Mouse (Mus musculus): ENCODE measurements around the gene Plppr3. TPM values are rescaled to one million over a fixed set of nuclear protein-coding genes. Genes with fewer than 3 reads are reported as not detected.

Plppr3 gene
- total and polyA plus RNA-seq, 2 experiments from 2014 or later, result 350 to 539 TPM

- DNase-seq (ENCODE audit: low spot score), result peak; percentile 46
- WGBS, result 72% methylated on average over 9 of the region's 11 CpGs
- peaks cover 16% of the 10 kb centered on the region for H3K27me3 ChIP-seq (ENCODE audit: insufficient read depth, low read length)
- H3K36me3 ChIP-seq (ENCODE audit: insufficient read depth, low read length), result peaks cover 14% of the 10 kb centered on the region
- no peak for ATAC-seq (ENCODE audit: low FRiP score)
- H3K9me3 ChIP-seq (ENCODE audit: low read length), result no peaks in the 10 kb centered on the region
- peaks cover 10% of the 10 kb centered on the region; the same call in 1 of the 2 replicates for H3K4me1 ChIP-seq (ENCODE audit: insufficient read depth, low read length)
- no peak overlapping the region for H3K27ac ChIP-seq (ENCODE audit: low read depth, low read length)
- no peak overlapping the region for H3K4me2 ChIP-seq (ENCODE audit: low read depth, low read length, poor library complexity, severe bottlenecking)
- no peak for TF ChIP-seq CTCF (IDR thresholded peaks at IDR 0.05)
- H3K4me3 ChIP-seq (ENCODE audit: low read depth, low read length), result no peak overlapping the region
- no peak overlapping the region for H3K9ac ChIP-seq (replicated peaks; ENCODE audit: low read length, poor library complexity, severe bottlenecking)
Measured at GRCm38 (mm10) chr10:79914131-79914947, 39.9 kb upstream of the Plppr3 start.

- H3K9me3 ChIP-seq (ENCODE audit: low read length), result no peaks in the 10 kb centered on the region
- H3K4me1 ChIP-seq (ENCODE audit: insufficient read depth, low read length), result peaks cover 10% of the 10 kb centered on the region; the same call in 1 of the 2 replicates
- H3K36me3 ChIP-seq (ENCODE audit: insufficient read depth, low read length), result peaks cover 14% of the 10 kb centered on the region
- ATAC-seq (ENCODE audit: low FRiP score) (no peak), DNase-seq (ENCODE audit: low spot score) (no peak)
- TF ChIP-seq CTCF (IDR thresholded peaks at IDR 0.05), result no peak
- no peaks in the 10 kb centered on the region for H3K27me3 ChIP-seq (ENCODE audit: insufficient read depth, low read length)
- no peak overlapping the region for H3K27ac ChIP-seq (ENCODE audit: low read depth, low read length)
- H3K4me2 ChIP-seq (ENCODE audit: low read depth, low read length, poor library complexity, severe bottlenecking), result no peak overlapping the region
- H3K4me3 ChIP-seq (ENCODE audit: low read depth, low read length), result no peak overlapping the region
- WGBS, result 74% methylated on average over 20 of the region's 20 CpGs
- H3K9ac ChIP-seq (replicated peaks; ENCODE audit: low read length, poor library complexity, severe bottlenecking), result no peak overlapping the region
Measured at GRCm38 (mm10) chr10:79912412-79912811, 38.0 kb upstream of the Plppr3 start.

GRCm38 (mm10) chr10:79910556-79910955 lies 36.1 kb upstream of the Plppr3 start, which contains the start of gene Gm26602:
Gene Gm26602, plus strand, starts transcription at chr10:79910856.
- no peaks in the 10 kb centered on the region for H3K9me3 ChIP-seq (ENCODE audit: low read length)
- H3K9ac ChIP-seq (replicated peaks; ENCODE audit: low read length, poor library complexity, severe bottlenecking), result no peak within 1 kb of the TSS
- 93% methylated on average over 4 of the region's 4 CpGs for WGBS
- TF ChIP-seq CTCF (IDR thresholded peaks at IDR 0.05), result no peak
- peaks cover 6% of the 10 kb centered on the region; the same call in 1 of the 2 replicates for H3K4me1 ChIP-seq (ENCODE audit: insufficient read depth, low read length)
- no peak for ATAC-seq (ENCODE audit: low FRiP score)
- no peak for DNase-seq (ENCODE audit: low spot score)
- H3K36me3 ChIP-seq (ENCODE audit: insufficient read depth, low read length), result peaks cover 26% of the 10 kb centered on the region
- no peak within 1 kb of the TSS for H3K4me3 ChIP-seq (ENCODE audit: low read depth, low read length)
- H3K27ac ChIP-seq (ENCODE audit: low read depth, low read length), result peak within 1 kb of the TSS; percentile 87
- no peaks in the 10 kb centered on the region for H3K27me3 ChIP-seq (ENCODE audit: insufficient read depth, low read length)
- H3K4me2 ChIP-seq (ENCODE audit: low read depth, low read length, poor library complexity, severe bottlenecking), result no peak within 1 kb of the TSS

GRCm38 (mm10) chr10:79909092-79909922 lies 34.9 kb upstream of the Plppr3 start:
- ATAC-seq (ENCODE audit: low FRiP score) (peak; percentile 48), DNase-seq (ENCODE audit: low spot score) (peak; percentile 62)
- Histone ChIP-seq H3K4me1 (ENCODE audit: insufficient read depth, low read length) (no peaks in the 10 kb centered on the region; the same call in 1 of the 2 replicates), H3K36me3 (ENCODE audit: insufficient read depth, low read length) (peaks cover 28% of the 10 kb centered on the region), H3K4me3 (ENCODE audit: low read depth, low read length) (peak overlapping the region; percentile 47), H3K27ac (ENCODE audit: low read depth, low read length) (peak overlapping the region; percentile 87), H3K9ac (replicated peaks; ENCODE audit: low read length, poor library complexity, severe bottlenecking) (peak overlapping the region; percentile 51), H3K27me3 (ENCODE audit: insufficient read depth, low read length) (no peaks in the 10 kb centered on the region), H3K9me3 (ENCODE audit: low read length) (no peaks in the 10 kb centered on the region), H3K4me2 (ENCODE audit: low read depth, low read length, poor library complexity, severe bottlenecking) (peak overlapping the region; percentile 37)
- no peak for TF ChIP-seq CTCF (IDR thresholded peaks at IDR 0.05)
- 21% methylated on average over 14 of the region's 14 CpGs for WGBS

- DNase-seq (ENCODE audit: low spot score), result peak; percentile 96
- peak within 1 kb of the TSS; percentile 69 for H3K9ac ChIP-seq (replicated peaks; ENCODE audit: low read length, poor library complexity, severe bottlenecking)
- H3K36me3 ChIP-seq (ENCODE audit: insufficient read depth, low read length), result peaks cover 28% of the 10 kb centered on the region
- H3K9me3 ChIP-seq (ENCODE audit: low read length), result no peaks in the 10 kb centered on the region
- no peaks in the 10 kb centered on the region for H3K4me1 ChIP-seq (ENCODE audit: insufficient read depth, low read length)
- H3K4me3 ChIP-seq (ENCODE audit: low read depth, low read length), result peak within 1 kb of the TSS; percentile 47
- peak; percentile 90 for ATAC-seq (ENCODE audit: low FRiP score)
- H3K27me3 ChIP-seq (ENCODE audit: insufficient read depth, low read length), result no peaks in the 10 kb centered on the region
- H3K27ac ChIP-seq (ENCODE audit: low read depth, low read length), result peak within 1 kb of the TSS; percentile 87
- peak within 1 kb of the TSS; percentile 52 for H3K4me2 ChIP-seq (ENCODE audit: low read depth, low read length, poor library complexity, severe bottlenecking)
- 2% methylated on average over 52 of the region's 52 CpGs for WGBS
- TF ChIP-seq CTCF (IDR thresholded peaks at IDR 0.05), result no peak
Measured at GRCm38 (mm10) chr10:79908167-79909091, 34.0 kb upstream of the Plppr3 start, which contains the start of gene Med16. Gene Med16, minus strand, starts transcription at chr10:79908923.

Data from midbrain, postnatal 0 days (tissue).